ENCODE assay signal across 8 mouse cellular contexts in the genomic region with DNA sequence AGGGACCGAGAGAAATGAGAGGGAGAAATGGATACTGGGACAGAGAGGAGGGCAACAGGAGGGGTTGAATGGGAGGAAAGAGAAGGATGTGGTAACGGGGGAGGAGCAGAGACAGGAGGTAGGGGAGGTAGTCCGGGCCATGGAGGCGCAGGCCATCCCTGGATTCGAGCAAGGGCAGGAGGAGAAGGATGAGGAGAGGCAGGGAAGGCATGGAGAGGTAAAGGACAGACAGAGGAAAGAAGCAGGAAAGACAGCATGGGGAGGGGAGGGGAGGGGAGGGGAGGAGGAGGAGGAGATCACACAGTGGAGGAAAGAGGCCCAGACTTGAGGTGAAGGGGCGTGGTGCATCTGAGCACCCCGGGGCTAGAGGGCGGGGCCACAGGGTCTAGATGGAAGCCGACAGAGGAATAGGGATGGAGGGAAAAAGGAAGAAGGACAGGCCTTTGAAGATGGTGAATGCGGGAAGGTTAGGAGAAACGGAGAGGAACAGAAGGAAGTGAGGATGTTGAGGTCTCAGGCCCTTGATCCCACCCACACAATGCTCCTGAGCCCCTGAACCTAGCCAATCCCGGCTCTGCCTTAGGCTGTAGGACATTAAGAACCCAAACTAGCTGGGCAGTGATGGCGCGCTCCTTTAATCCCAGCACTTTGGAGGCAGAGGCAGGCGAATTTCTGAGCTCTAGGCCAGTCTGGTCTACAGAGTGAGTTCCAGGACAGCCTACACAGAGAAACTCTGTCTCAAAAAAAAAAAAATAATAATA. TPM values are rescaled to one million over a fixed set of nuclear protein-coding genes. Genes with fewer than 3 reads are reported as not detected.
DNase-seq lines count a peak whose midpoint lies in the region; ATAC-seq lines count a peak whose summit lies in the region.

A gene (minus strand): TSS at position 209 of the 761 bp plus-strand sequence.

- no peaks in the 10 kb centered on the region for H3K9me3 ChIP-seq in forebrain, embryonic 14.5 days (replicated peaks; ENCODE audit: control insufficient read depth, low read length)
- H3K9me3 ChIP-seq in hindbrain, embryonic 10.5 days: no peaks in the 10 kb centered on the region
- H3K9me3 ChIP-seq in limb, embryonic 10.5 days (replicated peaks): no peaks in the 10 kb centered on the region

- DNase-seq in frontal cortex, adult 2 months (ENCODE audit: extremely low spot score in 1 of 2, low spot score in 1 of 2): no peak
- DNase-seq in frontal cortex, postnatal 10 days (ENCODE audit: low spot score in 2 of 2): no peak
- DNase-seq in forebrain, embryonic 14.5 days (ENCODE audit: low spot score): no peak
- DNase-seq in hindbrain, embryonic 10.5 days (ENCODE audit: low spot score): no peak
- no peak for DNase-seq in limb, embryonic 10.5 days (ENCODE audit: low spot score)
- no peak for DNase-seq in urinary bladder, postnatal 36 days (ENCODE audit: low spot score in 2 of 2)

- peak; percentile 40 for ATAC-seq in activated CD4-positive, CD25-positive, alpha-beta regulatory T cell, adult 4 months
- ATAC-seq in forebrain, embryonic 14.5 days: peak; percentile 38; the same call in 1 of the 2 replicates
- peak; percentile 11; the same call in 1 of the 2 replicates for ATAC-seq in monocyte, adult 5-6 weeks (replicated peaks; ENCODE audit: insufficient number of reproducible peaks, low FRiP score, low TSS enrichment, poor library complexity, severe bottlenecking)

- H3K4me2 ChIP-seq in forebrain, embryonic 14.5 days (ENCODE audit: low read length): peak within 1 kb of the TSS; percentile 92

- H3K9ac ChIP-seq in forebrain, embryonic 14.5 days (ENCODE audit: low read length): peak within 1 kb of the TSS; percentile 96

- H3K4me1 ChIP-seq in forebrain, embryonic 14.5 days (ENCODE audit: control insufficient read depth, insufficient read depth, low read length): peaks cover 8% of the 10 kb centered on the region
- peaks cover 50% of the 10 kb centered on the region for H3K4me1 ChIP-seq in hindbrain, embryonic 10.5 days (replicated peaks)
- H3K4me1 ChIP-seq in limb, embryonic 10.5 days: peaks cover 49% of the 10 kb centered on the region

- 23% methylated on average over 15 of the region's 15 CpGs for WGBS in forebrain, embryonic 14.5 days
- 21% methylated on average over 15 of the region's 15 CpGs for WGBS in hindbrain, embryonic 10.5 days
- 18% methylated on average over 15 of the region's 15 CpGs for WGBS in limb, embryonic 10.5 days

- H3K36me3 ChIP-seq in forebrain, embryonic 14.5 days (ENCODE audit: control insufficient read depth, insufficient read depth, low read length): peaks cover 3% of the 10 kb centered on the region; the same call in 1 of the 2 replicates
- peaks cover 11% of the 10 kb centered on the region for H3K36me3 ChIP-seq in hindbrain, embryonic 10.5 days
- peaks cover 6% of the 10 kb centered on the region for H3K36me3 ChIP-seq in limb, embryonic 10.5 days

- no peaks in the 10 kb centered on the region for H3K27me3 ChIP-seq in forebrain, embryonic 14.5 days (replicated peaks; ENCODE audit: control insufficient read depth, insufficient read depth, low read length)
- H3K27me3 ChIP-seq in hindbrain, embryonic 10.5 days (ENCODE audit: insufficient read depth, poor library complexity, severe bottlenecking): no peaks in the 10 kb centered on the region
- no peaks in the 10 kb centered on the region for H3K27me3 ChIP-seq in limb, embryonic 10.5 days (ENCODE audit: low read depth, poor library complexity, severe bottlenecking)

- H3K4me3 ChIP-seq in forebrain, embryonic 14.5 days (ENCODE audit: low read depth, low read length): peak within 1 kb of the TSS; percentile 90
- peak within 1 kb of the TSS; percentile 91 for H3K4me3 ChIP-seq in hindbrain, embryonic 10.5 days
- peak within 1 kb of the TSS; percentile 93 for H3K4me3 ChIP-seq in limb, embryonic 10.5 days

- H3K27ac ChIP-seq in forebrain, embryonic 14.5 days (ENCODE audit: low read depth, low read length): peak within 1 kb of the TSS; percentile 93
- H3K27ac ChIP-seq in hindbrain, embryonic 10.5 days: peak within 1 kb of the TSS; percentile 96
- H3K27ac ChIP-seq in limb, embryonic 10.5 days: peak within 1 kb of the TSS; percentile 96

RNA-seq across cellular contexts. Expression of the gene that starts here (rescaled TPM):
- polyA plus RNA-seq in frontal cortex, adult 2 months (2012; rRNA removed): 108 and 109 TPM in 2 replicates
- polyA plus RNA-seq in activated CD4-positive, CD25-positive, alpha-beta regulatory T cell, adult 4 months (2017; shearing (Covaris generic)): 1 to 10 TPM; 5.5 to 6.1 TPM
- 42.6 and 52.2 TPM in 2 replicates for polyA plus RNA-seq in forebrain, embryonic 14.5 days (2014; fragmentation: Nextera tagmentation; extraction: Ambion mirVana)
- polyA plus RNA-seq in hindbrain, embryonic 10.5 days (2016; fragmentation: Nextera tagmentation; extraction: Ambion mirVana): 77.0 and 77.1 TPM in 2 replicates
- polyA plus RNA-seq in limb, embryonic 10.5 days (2016; fragmentation: Nextera tagmentation; extraction: Ambion mirVana): 84.9 and 98.6 TPM in 2 replicates
- total RNA-seq in monocyte, adult 5-6 weeks (2017): 14.6 to 23.9 TPM (median 23.1 TPM) in 3 replicates
